Mouse (Mus musculus) intestine, postnatal 0 days (tissue): ENCODE measurements around the gene Rreb1. TPM values are rescaled to one million over a fixed set of nuclear protein-coding genes. Genes with fewer than 3 reads are reported as not detected.
A peak's percentile ranks its signal among the peaks of the same experiment; 100 is the strongest.

Source experiments
- ATAC-seq: fragments of 200-750 bp; cut with Nextera tagmentation; 2 replicates; pipeline ENCODE4 v1.8.0; 2017; ENCODE audit warnings: mild to moderate bottlenecking, moderate TSS enrichment, moderate library complexity
- H3K27ac ChIP-seq: fragments of 300-500 bp; sonication (generic); 2 replicates; pipeline ENCODE4 v1.5.1; 2014; ENCODE audit warnings: mild to moderate bottlenecking, low read depth, low read length, moderate library complexity
- H3K27me3 ChIP-seq: fragments of 300-500 bp; sonication (generic); replicated peaks from 2 replicates; pipeline ENCODE4 v1.6.1; 2014; ENCODE audit warnings: low read length, mixed read lengths; ENCODE audit not compliant: control insufficient read depth, insufficient read depth
- H3K36me3 ChIP-seq: fragments of 300-500 bp; sonication (generic); 2 replicates; pipeline ENCODE4 v1.6.1; 2014; ENCODE audit warnings: mild to moderate bottlenecking, moderate library complexity; ENCODE audit not compliant: control insufficient read depth, insufficient read depth
- H3K4me1 ChIP-seq: fragments of 300-500 bp; sonication (generic); replicated peaks from 2 replicates; pipeline ENCODE4 v1.6.1; 2014; ENCODE audit warnings: antibody characterized with exemption, low read length, mixed read lengths; ENCODE audit not compliant: control insufficient read depth, insufficient read depth
- H3K4me2 ChIP-seq: fragments of 300-500 bp; sonication (generic); replicated peaks from 2 replicates; pipeline ENCODE4 v1.6.1; 2014; ENCODE audit warnings: low read depth, mild to moderate bottlenecking, moderate library complexity
- H3K4me3 ChIP-seq: fragments of 300-500 bp; sonication (generic); 2 replicates; pipeline ENCODE4 v1.5.1; 2014; ENCODE audit warnings: low read depth, low read length
- H3K9ac ChIP-seq: fragments of 300-500 bp; sonication (generic); 2 replicates; pipeline ENCODE4 v1.6.1; 2014; ENCODE audit warnings: mild to moderate bottlenecking, low read depth, low read length
- H3K9me3 ChIP-seq: fragments of 300-500 bp; sonication (generic); 2 replicates; pipeline ENCODE4 v1.6.1; 2016; ENCODE audit warnings: mixed run types; ENCODE audit not compliant: control insufficient read depth
- CTCF ChIP-seq: sonication (generic); IDR thresholded peaks from 2 replicates; pipeline ENCODE4 v1.5.1; 2016; ENCODE audit warnings: low read depth, mild to moderate bottlenecking, control low read depth, antibody characterized with exemption, moderate library complexity
- WGBS: fragments of 180-500 bp; shearing (Covaris S2); extraction: QIAGEN DNeasy Blood & Tissue Kit; methylation state at CpG from one replicate; pipeline ENCODE4 v1.1.7; 2014; 5-methylcytosine and 5-hydroxymethylcytosine counted together
- polyA plus RNA-seq: library from polyadenylated mRNA; unstranded; fragments of >200 nt; fragmentation: Nextera tagmentation; extraction: Ambion mirVana; gene quantifications from 2 replicates; pipeline ENCODE4 v1.2.1, GENCODE M21; 2015

Gene Rreb1
- polyA plus RNA-seq, 1 experiment from 2014 or later: 10.6 TPM

GRCm38 (mm10) chr13:37803244-37803643, 25.0 kb downstream of the Rreb1 start:
- Histone ChIP-seq H3K4me3 (no peak overlapping the region), H3K9me3 (no peaks in the 10 kb centered on the region), H3K27ac (peak overlapping the region; percentile 15; the same call in 1 of the 2 replicates), H3K36me3 (no peaks in the 10 kb centered on the region), H3K9ac (no peak overlapping the region), H3K4me2 (no peak overlapping the region), H3K27me3 (no peaks in the 10 kb centered on the region), H3K4me1 (peaks cover 6% of the 10 kb centered on the region; the same call in 1 of the 2 replicates)
- TF ChIP-seq CTCF: no peak
- WGBS: 68% methylated on average over 5 of the region's 5 CpGs
- no peak for ATAC-seq

GRCm38 (mm10) chr13:37804023-37804422, 25.8 kb downstream of the Rreb1 start:
- peaks cover 6% of the 10 kb centered on the region; the same call in 1 of the 2 replicates for H3K4me1 ChIP-seq
- 52% methylated on average over 5 of the region's 5 CpGs for WGBS
- no peak overlapping the region for H3K4me3 ChIP-seq
- H3K4me2 ChIP-seq: no peak overlapping the region
- no peak for TF ChIP-seq CTCF
- no peaks in the 10 kb centered on the region for H3K36me3 ChIP-seq
- no peak overlapping the region for H3K27ac ChIP-seq
- no peak for ATAC-seq
- H3K9ac ChIP-seq: no peak overlapping the region
- H3K9me3 ChIP-seq: no peaks in the 10 kb centered on the region
- no peaks in the 10 kb centered on the region for H3K27me3 ChIP-seq

GRCm38 (mm10) chr13:37815001-37815400, 36.8 kb downstream of the Rreb1 start:
- no peak overlapping the region for H3K4me3 ChIP-seq
- H3K27ac ChIP-seq: no peak overlapping the region
- no peak overlapping the region for H3K9ac ChIP-seq
- WGBS: 55% methylated on average over 9 of the region's 9 CpGs
- no peaks in the 10 kb centered on the region for H3K4me1 ChIP-seq
- no peaks in the 10 kb centered on the region for H3K9me3 ChIP-seq
- no peaks in the 10 kb centered on the region for H3K36me3 ChIP-seq
- ATAC-seq: no peak
- H3K4me2 ChIP-seq: no peak overlapping the region
- no peaks in the 10 kb centered on the region for H3K27me3 ChIP-seq
- TF ChIP-seq CTCF: no peak

GRCm38 (mm10) chr13:37816736-37817135, 38.5 kb downstream of the Rreb1 start:
- no peaks in the 10 kb centered on the region for H3K4me1 ChIP-seq
- no peak overlapping the region for H3K4me3 ChIP-seq
- no peaks in the 10 kb centered on the region for H3K27me3 ChIP-seq
- no peak overlapping the region for H3K4me2 ChIP-seq
- H3K9me3 ChIP-seq: no peaks in the 10 kb centered on the region
- no peak for TF ChIP-seq CTCF
- WGBS: 87% methylated on average over 5 of the region's 5 CpGs
- H3K27ac ChIP-seq: no peak overlapping the region
- no peak overlapping the region for H3K9ac ChIP-seq
- no peaks in the 10 kb centered on the region for H3K36me3 ChIP-seq
- no peak for ATAC-seq

GRCm38 (mm10) chr13:37821413-37821812, 43.2 kb downstream of the Rreb1 start:
- 12% methylated on average over 4 of the region's 4 CpGs for WGBS
- H3K9me3 ChIP-seq: no peaks in the 10 kb centered on the region
- H3K36me3 ChIP-seq: no peaks in the 10 kb centered on the region
- H3K27me3 ChIP-seq: no peaks in the 10 kb centered on the region
- TF ChIP-seq CTCF: peak; percentile 63
- no peak overlapping the region for H3K4me2 ChIP-seq
- H3K4me3 ChIP-seq: no peak overlapping the region
- H3K27ac ChIP-seq: no peak overlapping the region
- 0 out of 2 replicates have a peak, but pooled peaks cover 5% of the 10 kb centered on the region for H3K4me1 ChIP-seq
- no peak for ATAC-seq
- H3K9ac ChIP-seq: no peak overlapping the region

- H3K27me3 ChIP-seq: no peaks in the 10 kb centered on the region
- no peaks in the 10 kb centered on the region for H3K9me3 ChIP-seq
- no peak for TF ChIP-seq CTCF
- peak overlapping the region; percentile 97 for H3K27ac ChIP-seq
- H3K36me3 ChIP-seq: no peaks in the 10 kb centered on the region
- no peak overlapping the region for H3K9ac ChIP-seq
- ATAC-seq: no peak
- H3K4me3 ChIP-seq: no peak overlapping the region
- H3K4me2 ChIP-seq: no peak overlapping the region
- WGBS: 25% methylated on average over 4 of the region's 4 CpGs
- H3K4me1 ChIP-seq: peaks cover 5% of the 10 kb centered on the region; the same call in 1 of the 2 replicates
Measured at GRCm38 (mm10) chr13:37824331-37824920, 46.2 kb downstream of the Rreb1 start.
